Mouse (Mus musculus) adrenal gland, adult 18-20 months (tissue): ENCODE data around the gene Hebp1. TPM values are rescaled to one million over a fixed set of nuclear protein-coding genes. Genes with fewer than 3 reads are reported as not detected.

ENCODE experiments used
- DNase-seq, 2 experiments: peaks; one replicate each; pipeline ENCODE4 v3.0.0; 2021 to 2022; ENCODE audit warnings: low spot score in 2 of 2
- long read RNA-seq, 2 experiments: library from polyadenylated mRNA; stranded (forward); transcript quantifications; one replicate each; pipeline ENCODE4 v2.0.0; 2021
- total RNA-seq, 2 experiments: library from RNA; stranded (reverse); gene quantifications; 1 replicate in 1 of 2; 2 replicates in 1 of 2; pipeline ENCODE4 v1.2.3; 2021

Gene Hebp1
- total RNA-seq = 10 to 100 TPM; 17.3 to 46.7 TPM
- long read RNA-seq, experiment 1, transcript Hebp1-201 (4 exons, 1,058 nt) = major isoform, 8 of 8 reads
- long read RNA-seq, experiment 1, partial matches to known transcripts = 0 of 8 reads
- long read RNA-seq, experiment 1, other reads (novel, unspliced or antisense) = 0 of 8 reads
- long read RNA-seq, experiment 2, transcript Hebp1-201 (4 exons, 1,058 nt) = major isoform, 5 of 10 reads
- long read RNA-seq, experiment 2, partial matches to known transcripts = 4 of 10 reads
- long read RNA-seq, experiment 2, other reads (novel, unspliced or antisense) = 1 of 10 reads

- peak; percentile 82 to 87 for DNase-seq
Measured at GRCm38 (mm10) chr6:135197921-135198532, at the start of gene Hebp1, which contains the start of gene Fam234b. Hebp1 (minus strand) TSS chr6:135198022. Fam234b (plus strand) TSS chr6:135197977.

- DNase-seq = no peak
Measured at GRCm38 (mm10) chr6:135245586-135245985, 47.8 kb upstream of the Hebp1 start.

- DNase-seq = no peak
Measured at GRCm38 (mm10) chr6:135240361-135240760, 42.5 kb upstream of the Hebp1 start.

- DNase-seq = no peak
Measured at GRCm38 (mm10) chr6:135238211-135238610, 40.4 kb upstream of the Hebp1 start.

- DNase-seq = no peak
Measured at GRCm38 (mm10) chr6:135237326-135237725, 39.5 kb upstream of the Hebp1 start.

- no peak for DNase-seq
Measured at GRCm38 (mm10) chr6:135236576-135236975, 38.8 kb upstream of the Hebp1 start.

- no peak for DNase-seq
Measured at GRCm38 (mm10) chr6:135235742-135236141, 37.9 kb upstream of the Hebp1 start.

- DNase-seq = no peak
Measured at GRCm38 (mm10) chr6:135232443-135233182, 34.8 kb upstream of the Hebp1 start.

GRCm38 (mm10) chr6:135230586-135230985 lies 32.8 kb upstream of the Hebp1 start:
- no peak for DNase-seq

GRCm38 (mm10) chr6:135228465-135228941 lies 30.7 kb upstream of the Hebp1 start:
- no peak for DNase-seq

- DNase-seq = no peak
Measured at GRCm38 (mm10) chr6:135223786-135224416, 26.1 kb upstream of the Hebp1 start.

GRCm38 (mm10) chr6:135219916-135220315 lies 22.1 kb upstream of the Hebp1 start:
- no peak for DNase-seq

GRCm38 (mm10) chr6:135218330-135218729 lies 20.5 kb upstream of the Hebp1 start:
- DNase-seq = no peak

GRCm38 (mm10) chr6:135212666-135213065 lies 14.8 kb upstream of the Hebp1 start:
- no peak for DNase-seq

GRCm38 (mm10) chr6:135211169-135211568 lies 13.3 kb upstream of the Hebp1 start:
- no peak for DNase-seq

- DNase-seq = no peak
Measured at GRCm38 (mm10) chr6:135206909-135207308, 9.1 kb upstream of the Hebp1 start.

- DNase-seq = no peak
Measured at GRCm38 (mm10) chr6:135205802-135206201, 8.0 kb upstream of the Hebp1 start.

GRCm38 (mm10) chr6:135204869-135205268 lies 7.0 kb upstream of the Hebp1 start:
- DNase-seq = no peak

GRCm38 (mm10) chr6:135203737-135204136 lies 5.9 kb upstream of the Hebp1 start:
- no peak for DNase-seq

GRCm38 (mm10) chr6:135202668-135203067 lies 4.8 kb upstream of the Hebp1 start:
- no peak for DNase-seq
